Mouse (Mus musculus) layer of hippocampus, adult 9-11 months (tissue): Measurements from ENCODE around the gene Rinl.
A peak's percentile ranks its signal among the peaks of the same experiment; 100 is the strongest.

Source experiments
- DNase-seq: peaks from one replicate; pipeline ENCODE4 v3.0.0; 2022

Gene Rinl

DNA sequence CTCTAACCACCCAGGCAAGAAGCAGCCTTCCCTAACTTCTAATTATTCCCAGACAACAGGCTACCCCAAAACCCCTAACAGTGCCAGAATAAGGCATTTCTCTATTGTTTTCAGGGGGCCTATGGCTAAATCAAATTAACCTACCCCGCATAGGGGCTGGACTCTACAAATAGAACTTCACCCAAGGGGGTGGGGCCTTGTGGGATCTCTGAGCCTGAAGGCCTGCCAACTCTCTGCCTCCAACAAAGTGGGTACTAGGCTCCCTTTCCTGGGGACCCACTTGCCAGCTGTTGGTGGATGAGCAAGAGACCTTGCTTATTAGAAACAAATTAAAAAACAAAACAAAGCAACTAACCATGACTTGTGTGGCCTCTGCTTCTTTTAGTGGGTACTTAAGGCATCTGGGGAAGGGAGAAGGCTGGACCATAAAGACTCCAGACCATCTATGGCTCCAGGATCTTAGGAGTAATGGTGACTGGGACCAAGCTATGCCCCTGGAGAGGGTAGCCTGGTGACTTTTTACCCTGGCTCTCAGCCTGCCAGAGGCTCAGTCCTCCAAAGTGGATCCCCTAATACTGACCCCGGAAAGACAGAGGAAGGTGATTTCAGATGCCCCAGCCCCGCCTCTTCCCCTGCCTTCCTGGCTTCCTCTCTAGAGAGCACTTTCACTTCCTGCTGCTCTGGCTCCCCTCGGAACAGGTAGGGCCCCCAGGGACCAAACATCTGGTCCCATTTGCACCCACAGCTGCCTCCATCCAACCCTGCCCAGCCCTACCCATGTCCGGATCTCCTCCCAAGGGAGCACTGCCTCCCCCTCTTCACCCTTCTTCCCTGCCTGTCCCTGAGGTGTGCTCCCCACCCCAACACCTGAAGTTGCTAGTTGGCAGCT is at the start of gene Rinl:
Rinl (plus strand) TSS at position 663 of the 889 bp plus-strand sequence.
- DNase-seq: no peak

DNA sequence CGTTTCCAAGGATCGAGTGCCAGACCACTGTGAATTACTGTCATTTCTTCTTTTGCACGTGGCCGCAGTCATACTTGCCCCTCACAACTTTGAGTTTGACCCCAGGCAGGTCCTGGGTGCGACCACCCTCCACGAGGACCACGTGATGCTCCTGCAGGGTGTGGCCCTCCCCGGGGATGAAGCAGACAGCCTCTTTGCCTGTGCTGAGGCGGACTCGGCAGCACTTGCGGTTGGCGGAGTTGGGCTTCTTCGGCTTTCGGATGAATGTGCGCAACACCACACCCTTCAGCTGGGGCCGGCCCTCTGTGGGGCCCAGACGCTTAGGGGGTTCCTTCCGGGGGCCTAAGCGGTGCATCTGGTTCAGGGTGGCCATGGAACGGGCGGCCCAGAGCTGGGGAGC is 48.9 kb upstream of the Rinl start:
- DNase-seq: no peak

DNA sequence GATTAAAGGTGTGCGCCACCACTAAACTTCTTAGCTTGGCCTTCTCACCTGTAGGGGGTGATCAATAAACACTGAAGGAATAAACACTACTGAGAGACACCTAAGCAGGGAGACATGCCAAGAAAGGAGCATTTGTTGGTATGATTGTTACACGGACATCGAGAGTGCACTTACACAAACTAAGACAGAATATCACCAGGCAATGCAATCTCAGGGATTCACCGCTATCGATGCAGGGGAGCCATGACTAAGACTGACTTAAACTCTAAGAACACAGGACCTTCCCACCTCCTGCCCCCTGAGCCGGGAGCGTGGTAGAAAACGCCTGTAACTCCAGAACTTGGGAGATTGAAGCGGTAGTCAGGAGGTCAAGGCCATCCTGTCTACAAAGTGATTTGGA is 47.8 kb upstream of the Rinl start:
- DNase-seq: no peak

DNA sequence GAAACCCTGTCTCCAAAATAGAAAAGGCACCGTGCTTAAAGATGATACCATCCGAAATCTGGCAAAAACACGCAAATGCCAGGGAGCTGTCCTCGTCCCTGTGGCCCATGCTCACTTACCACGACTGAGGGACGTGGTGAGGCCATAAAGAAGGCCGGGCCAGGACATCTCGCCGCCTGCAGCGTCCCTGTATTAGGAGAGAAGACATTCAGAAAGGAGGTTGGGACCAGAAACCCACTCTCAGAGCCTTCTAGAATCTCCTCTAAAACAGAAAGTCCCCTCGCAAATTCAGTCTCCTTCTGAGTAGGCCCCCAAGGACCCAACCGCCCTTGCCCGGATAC is 47.4 kb upstream of the Rinl start:
- no peak for DNase-seq

DNA sequence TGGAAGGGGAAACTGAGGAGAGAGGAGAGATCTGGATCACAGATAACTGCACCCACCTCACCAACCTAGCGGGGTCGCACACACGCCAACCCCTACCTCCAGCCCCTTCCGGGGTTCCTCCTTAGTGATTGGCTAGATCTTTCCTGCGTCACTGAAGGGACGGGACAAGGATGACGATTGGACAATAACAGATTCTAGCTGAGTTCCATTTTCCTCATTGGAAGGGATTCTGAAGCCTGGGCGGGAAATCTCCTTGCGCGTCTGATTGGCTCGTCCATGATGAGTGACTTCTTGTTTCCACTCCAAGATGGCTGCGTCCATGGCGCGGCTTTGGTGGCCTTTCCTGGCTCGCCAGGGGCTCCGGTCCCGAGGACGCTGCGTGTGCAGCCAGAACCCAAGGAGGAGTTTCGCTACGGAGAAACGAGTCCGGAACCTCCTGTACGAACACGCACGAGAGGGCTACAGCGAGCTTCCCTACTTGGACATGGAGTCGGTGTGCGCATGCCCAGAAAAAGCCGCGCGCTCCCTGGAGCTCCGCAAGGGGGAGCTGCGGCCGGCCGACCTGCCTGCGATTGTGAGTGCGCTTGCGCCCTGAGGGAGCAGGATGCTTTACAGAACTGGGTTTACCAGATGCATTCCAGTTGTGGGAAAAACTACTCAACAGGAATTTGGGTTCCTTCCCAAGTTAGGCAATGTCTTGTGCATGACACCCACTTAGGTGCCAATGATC is 46.9 kb upstream of the Rinl start, which contains the start of the genes Mrps12 and Sars2:
Mrps12 (minus strand) TSS at position 112 of the 730 bp plus-strand sequence.
Sars2 (plus strand) TSS at position 284 of the 730 bp plus-strand sequence.
- peak; percentile 98 for DNase-seq

DNA sequence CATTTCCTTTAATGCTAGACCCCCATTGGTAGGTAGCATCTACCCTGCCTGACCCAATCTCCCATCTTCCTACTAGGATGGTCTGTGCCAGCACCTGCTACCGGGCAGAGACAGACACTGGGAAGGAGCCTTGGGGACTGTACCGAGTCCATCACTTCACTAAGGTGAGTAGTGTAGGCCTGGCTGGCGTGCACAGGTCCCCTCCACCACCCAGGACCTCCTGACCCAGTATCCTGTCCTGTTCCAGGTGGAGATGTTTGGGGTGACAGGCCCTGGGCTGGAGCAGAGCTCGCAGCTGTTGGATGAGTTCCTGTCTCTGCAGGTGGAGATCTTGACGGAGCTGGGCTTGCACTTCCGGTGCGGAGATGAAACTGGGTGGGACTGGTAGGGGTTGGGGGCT is 38.8 kb upstream of the Rinl start:
- no peak for DNase-seq

DNA sequence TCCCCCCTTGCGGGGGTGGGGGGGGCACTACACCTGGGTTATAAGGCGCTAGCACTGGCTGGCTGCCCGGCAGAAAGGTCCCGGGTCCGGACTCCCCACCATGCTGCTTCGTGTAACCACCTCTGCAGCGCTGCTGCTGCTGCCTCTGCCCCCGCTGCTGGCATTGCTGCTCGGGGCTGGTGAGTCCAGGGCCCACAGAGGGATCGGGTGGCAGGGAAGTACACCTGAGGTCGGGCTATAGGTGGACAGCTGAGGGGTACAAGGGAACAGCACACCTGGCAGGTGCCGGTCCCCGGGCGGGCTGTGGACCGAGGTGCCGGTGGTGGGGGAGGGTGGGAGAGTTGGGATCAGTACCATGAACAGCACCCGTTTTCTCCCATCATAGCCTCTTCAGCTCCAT is 32.7 kb upstream of the Rinl start, which contains the start of gene Ccer2:
Ccer2 (plus strand) TSS at position 96 of the 400 bp plus-strand sequence.
- no peak for DNase-seq

DNA sequence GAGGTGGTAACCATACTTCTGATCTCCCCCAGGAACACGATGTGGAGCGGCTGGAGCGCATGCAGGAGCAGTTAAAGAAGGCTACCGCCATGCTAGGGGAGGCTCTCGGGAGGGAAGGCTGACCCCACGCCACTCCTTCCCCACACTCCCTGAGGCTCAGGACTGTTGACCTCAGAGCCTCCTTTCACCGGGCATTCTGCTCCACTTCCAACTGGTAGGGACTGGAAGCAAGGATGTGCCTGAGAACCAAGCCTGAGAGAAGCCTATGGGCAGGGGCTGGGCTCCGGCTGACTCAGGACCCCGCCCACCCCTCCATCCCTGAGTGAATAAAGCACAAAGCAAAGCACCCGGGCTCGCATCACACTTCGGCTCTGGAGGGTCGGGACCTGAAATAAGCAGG is 30.1 kb upstream of the Rinl start:
- no peak for DNase-seq

DNA sequence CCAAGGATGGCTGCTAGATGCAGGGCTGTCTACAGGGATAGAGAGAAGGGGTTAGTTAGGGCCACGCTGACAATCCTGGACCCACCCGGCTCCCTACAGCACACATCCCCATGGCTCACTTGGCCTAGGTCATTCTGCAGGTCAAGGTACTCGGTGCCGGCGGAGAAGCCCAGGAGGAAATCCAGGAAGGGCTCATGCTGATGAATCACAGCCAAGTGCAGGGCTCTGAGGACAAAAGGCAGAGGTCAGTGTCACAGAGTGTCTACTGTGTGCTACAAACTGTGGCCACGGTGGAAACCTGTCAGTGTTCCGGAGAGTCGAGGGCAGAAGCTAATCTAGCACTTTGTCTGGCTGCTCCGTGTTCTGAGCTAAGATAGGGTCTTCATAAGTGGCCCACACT is 26.9 kb upstream of the Rinl start:
- no peak for DNase-seq

DNA sequence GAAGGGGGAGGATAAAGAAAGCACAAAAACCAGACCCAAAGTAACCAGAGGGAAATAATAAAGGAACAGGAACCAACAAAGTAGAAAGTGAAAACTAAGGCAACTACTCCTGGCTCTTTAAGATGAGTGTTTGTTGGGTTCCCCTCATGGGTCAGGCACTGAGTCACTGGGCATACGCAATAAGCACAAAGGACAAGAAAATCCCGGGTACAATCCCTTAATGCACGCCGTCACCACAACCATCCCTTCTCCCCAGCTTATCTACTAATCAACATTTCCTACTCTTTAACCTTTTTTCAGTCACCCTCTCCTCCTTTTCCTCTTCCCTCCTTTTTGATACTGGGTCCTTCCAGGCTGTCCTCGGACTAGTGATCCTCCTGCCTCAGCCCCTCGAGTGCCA is 23.6 kb upstream of the Rinl start:
- DNase-seq: no peak

DNA sequence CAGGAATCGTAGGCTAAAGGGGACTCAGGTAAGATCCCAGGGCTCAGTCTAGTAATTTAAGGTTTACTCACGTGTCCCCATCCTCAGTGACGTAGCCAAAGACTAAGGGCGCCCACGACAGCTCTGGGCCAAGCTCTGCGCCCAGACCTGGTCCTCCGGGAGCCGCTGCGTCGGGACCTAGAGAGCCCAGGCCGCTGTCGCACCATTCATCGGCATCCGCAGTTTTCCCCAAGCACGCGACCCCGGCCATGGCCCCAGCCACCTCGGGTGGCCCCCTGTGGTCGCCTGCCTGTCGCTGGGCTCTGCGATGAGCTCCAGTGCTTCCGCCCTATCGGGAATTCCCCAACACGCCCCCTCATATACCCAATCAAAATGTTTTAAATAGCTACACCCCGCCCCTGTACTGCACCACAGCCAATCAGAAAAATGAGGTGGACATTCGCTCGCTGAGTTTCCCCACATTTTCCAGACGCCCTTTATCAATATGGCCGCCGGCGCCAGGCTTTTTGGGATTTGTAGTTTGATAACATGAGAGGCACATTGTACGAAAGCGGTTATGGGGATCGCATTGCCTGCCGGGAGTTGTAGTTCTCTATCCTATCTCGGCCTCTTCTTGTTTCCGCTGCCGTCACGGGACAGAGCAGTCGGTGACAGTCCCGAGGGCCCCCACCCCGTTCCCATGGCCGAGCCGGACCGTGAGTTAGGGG is 22.4 kb upstream of the Rinl start, which contains the start of gene Sirt2:
Sirt2 (plus strand) TSS at position 563 of the 707 bp plus-strand sequence.
- peak; percentile 99 for DNase-seq

DNA sequence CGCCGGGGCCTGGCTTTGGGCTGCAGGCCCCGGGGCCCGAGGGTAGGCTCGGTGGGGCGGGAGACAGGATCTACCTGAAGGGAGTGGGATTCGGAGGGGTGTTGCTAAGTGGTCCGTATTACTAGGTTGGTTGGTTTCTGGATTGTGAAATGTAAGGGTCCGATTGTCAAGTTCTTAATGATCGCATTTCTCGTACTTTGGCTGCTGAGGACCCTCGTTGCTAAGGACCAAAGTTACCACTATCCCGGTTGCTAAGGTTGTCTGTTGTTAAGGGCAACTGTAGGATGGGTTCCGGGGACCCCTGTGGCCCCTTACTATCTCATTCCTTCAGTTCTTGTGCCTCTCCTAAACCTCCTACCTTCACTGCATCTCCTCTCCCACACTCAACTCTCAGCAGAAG is 21.9 kb upstream of the Rinl start:
- DNase-seq: no peak

DNA sequence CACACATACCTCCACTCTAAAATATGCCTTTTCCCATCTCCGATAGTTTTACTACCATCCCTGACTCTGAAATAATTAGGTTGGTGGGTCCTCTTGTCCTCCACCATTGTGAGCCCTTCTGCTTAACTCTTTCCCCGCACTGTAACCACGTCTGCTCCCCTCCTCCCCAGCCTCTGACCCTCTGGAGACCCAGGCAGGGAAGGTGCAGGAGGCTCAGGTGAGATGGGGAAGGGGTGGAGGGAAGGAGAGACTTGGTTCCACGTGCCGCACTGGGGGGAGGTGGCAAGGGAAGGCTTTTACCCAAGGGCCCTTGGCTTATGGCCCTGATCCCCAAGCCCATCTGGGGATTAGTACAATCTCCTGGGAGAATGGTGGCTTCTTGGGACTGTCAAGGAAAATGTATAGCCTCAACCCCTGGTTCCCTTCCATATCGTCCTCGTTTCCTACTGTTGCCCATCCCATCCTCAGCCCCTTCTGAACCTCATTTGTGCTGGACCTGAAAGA is 21.3 kb upstream of the Rinl start, which contains the start of gene Nfkbib:
Nfkbib (minus strand) TSS at position 51 of the 504 bp plus-strand sequence.
- DNase-seq: no peak

DNA sequence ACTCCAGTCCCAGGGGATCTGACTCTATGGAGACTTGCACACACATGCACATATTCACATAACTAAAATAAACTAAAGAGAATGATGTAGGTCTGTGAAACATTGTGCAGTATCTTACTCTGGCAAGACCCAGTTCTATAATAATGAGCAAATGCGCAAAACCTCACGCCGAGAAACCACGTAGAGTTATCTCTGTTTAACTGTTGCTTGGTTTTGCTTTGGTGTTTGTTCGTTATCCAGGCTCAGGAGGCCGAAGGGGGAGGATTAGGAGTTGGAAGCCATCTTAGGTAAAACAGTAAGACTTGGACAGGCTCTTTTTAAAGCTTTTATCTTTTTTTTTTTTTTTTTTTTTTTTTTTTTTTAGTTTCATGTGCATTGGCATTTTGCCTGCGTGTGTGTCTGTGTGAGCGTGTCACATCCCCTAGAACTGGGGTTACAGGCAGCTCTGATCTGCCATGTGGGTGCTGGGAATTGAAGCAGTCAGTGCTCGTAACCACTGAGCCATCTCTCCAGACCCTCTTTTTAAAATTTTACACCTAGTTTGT is 19.3 kb upstream of the Rinl start:
- DNase-seq: no peak

DNA sequence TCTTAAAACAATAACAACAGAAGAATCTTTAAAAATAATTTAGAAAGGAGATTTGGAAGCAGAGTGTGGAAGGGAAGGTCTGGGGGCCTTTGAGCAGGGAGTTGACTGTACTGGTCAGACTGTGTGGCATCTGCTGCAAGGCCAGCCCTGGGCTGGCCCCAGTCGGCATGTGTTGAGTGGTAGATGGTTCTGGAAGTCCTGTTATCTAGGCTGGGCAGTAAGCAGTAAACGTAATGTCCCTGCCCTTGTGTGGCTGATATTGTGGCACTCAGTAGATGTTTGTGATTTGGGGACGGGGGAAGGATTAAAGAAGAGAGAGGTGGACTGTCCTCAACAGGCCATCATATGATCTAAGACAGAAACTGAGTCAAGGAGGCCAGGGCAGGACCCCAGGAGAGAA is 18.5 kb upstream of the Rinl start:
- no peak for DNase-seq

DNA sequence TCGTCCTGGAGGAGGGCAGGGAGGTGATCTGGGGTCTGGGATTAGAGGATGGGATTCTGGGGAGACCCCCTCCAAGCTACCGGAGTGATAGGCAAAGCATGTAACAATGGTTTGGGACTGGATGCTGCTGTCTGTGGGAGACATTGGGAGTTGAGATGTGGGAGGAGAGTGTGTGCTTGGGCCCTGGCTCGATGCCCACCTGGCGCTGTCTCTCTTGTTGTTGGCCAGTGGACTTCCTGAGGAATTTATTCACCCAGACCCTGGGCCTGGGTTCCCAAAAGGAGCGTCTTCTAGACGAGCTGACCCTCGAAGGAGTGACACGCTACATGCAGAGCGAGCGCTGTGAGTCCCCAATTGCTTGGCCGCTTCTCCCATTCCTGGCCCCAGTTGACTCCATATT is 16.9 kb upstream of the Rinl start:
- no peak for DNase-seq

DNA sequence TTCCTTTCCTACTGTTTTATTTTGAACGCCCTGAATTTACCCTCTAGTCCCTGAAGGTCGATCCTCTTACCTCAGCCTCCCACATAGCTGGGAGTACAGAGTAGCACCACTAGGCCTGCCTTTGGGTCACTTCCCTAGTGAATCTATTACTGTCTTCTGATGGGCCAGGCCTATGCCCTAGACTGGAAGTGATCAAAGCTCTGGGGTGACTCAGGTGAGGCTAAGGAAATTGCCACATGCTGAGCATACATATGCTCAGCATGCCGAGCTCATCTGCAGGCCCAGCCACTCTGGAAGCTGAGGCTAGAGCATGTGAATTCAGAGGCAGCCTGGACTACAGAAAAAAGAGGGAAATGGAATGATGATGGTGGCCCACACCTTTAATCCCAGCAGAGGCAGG is 15.6 kb upstream of the Rinl start:
- no peak for DNase-seq

DNA sequence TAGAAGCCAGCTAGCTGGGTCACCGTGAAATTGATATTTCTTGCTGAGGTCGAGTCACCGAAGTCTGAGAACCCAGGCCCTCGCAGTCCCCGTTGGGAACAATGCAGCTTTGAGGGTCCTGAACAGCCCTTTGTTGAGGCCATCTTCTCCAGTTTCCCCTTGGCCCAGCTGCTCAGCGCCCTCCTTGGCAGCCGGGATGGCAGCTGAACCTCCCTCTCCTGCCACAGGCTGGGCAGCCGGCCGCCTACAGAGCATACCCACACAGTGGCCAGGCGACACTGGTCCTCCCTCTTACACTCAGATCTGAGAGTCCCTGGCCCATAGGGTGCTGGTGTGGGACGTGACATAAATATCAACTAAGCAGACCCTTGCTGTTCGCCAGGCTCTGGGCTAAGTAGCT is 14.6 kb upstream of the Rinl start:
- peak; percentile 68 for DNase-seq

DNA sequence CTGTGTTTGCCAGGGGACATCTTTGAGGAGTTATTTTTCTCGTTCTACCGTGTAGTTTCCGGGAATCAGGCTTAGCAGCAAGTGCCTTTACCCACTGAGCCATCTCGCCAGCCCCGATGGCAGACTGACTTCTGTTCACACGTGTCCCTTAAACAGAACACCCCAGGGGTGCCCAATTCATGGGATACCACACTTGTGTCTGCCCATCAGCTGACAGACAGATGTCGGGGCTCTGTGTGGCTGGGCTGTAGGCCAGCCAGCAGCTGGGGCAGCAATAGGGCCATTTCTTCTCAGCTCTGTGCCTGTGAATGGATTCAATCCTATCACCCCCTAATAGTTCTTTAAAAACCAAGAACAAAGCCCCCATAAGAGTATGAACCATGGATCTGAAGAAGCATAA is 13.6 kb upstream of the Rinl start:
- DNase-seq: no peak

DNA sequence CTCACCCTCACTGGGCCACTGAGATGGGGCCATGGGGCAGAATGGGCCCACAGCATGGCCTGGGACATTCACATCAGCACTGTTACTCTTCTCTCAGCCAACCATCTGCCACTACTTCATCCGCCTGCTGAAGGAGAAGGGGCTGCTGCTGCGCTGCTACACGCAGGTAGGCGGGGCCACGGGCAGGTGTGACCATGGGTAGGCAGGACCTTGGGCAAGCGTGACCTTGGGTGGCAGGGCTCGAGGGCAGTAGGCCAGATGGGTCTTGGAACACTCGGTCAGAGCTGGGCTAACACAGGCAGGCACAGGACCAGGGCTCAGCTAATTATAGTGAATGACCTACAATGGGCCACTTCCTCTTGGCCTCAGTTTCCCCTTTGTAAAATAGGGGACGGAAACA is 9.9 kb upstream of the Rinl start:
- no peak for DNase-seq

DNA sequence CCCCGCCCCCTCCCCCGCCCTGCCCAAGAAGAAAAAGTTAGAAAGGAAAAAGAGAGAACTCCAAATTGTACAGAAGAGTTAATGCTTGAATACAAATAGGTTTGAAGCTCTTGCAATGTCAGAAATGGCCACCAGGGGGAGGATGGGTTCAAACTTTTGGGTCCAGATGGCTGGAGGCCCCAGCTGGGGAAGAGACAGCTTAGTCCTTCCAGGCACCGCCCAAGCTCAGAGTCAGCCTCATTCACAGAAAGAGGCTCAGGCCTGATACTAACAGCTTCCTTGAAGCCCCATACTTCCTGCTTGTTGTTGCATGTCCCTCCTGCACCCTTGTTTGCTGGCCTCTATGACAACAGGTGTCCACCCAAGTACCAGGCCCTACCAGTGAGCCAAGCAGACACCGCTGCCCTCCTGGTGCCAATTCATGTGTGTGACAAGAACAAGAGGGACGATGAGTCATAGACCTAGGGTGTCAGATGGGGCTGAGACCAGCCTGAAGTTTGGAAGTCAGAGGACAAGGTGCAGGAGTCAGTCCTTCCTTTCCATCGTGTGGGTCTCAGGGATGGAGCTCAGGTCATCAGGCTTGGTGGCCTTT is 8.6 kb upstream of the Rinl start:
- peak; percentile 88 for DNase-seq

DNA sequence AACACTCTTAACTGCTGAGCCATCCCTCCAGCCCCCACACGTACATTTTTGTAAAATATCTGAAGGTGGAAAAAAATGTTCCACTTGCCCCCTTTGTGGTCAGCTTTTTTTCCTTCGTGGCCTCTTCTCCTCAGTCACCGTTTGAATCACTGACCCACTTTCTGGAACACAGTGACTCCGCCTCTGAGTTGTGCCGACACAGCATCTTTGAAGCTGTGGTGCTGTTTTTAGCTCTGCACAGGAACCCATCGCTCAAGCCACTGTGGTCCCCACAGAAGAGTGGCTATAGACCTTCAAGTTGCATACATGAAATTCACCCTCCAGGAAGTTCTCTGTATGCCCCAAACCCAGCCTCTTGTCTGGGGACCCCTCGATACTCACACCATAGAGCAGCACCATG is 7.9 kb upstream of the Rinl start:
- DNase-seq: no peak
